Mouse (Mus musculus): ENCODE measurements around the gene Bco1.

DNA sequence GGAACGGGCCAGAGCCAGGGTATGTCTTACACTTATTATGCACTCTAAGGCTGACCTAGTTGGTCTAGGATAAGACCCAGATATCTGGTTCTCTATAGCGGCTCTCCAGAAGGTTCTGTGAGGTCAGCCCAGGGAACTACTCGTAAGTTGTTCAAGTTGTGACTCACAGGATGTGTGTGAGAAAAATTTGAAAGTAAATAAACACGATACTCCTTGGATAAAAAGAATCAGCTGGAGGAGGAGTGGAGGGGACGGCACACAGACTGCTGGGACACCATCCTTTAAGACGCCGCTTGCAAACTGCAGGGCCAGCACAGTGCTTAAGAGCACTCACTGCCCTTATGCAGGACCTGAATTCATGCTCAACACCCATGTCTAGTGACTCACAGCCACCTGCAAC is 81.6 kb downstream of the Bco1 start:
- TF ChIP-seq CTCF (IDR thresholded peaks at IDR 0.05; ENCODE audit: extremely low read depth, insufficient read depth, insufficient read length, insufficient replicate concordance) (no peak), POLR2A (IDR thresholded peaks at IDR 0.05; ENCODE audit: low read depth, low read length) (no peak)

All from spleen, adult 2 months (tissue).